In genomic region chr7:25181331-25181790, GRCm38 (mm10) we compare ENCODE assay signal across 9 mouse cellular contexts. TPM values are rescaled to one million over a fixed set of nuclear protein-coding genes. Genes with fewer than 3 reads are reported as not detected.
DNase-seq lines count a peak whose midpoint lies in the region; ATAC-seq and TF ChIP-seq lines count a peak whose summit lies in the region.
"Had no signal": no experiment of that assay in that cellular context is flagged by ENCODE, and none has a peak within 500 bp of the region (broad histone marks: within the 10 kb centered on the region; RNA-seq: fewer than 3 reads in every experiment).

No protein-coding gene starts in this region.

- TF ChIP-seq CTCF in G1E (IDR thresholded peaks at IDR 0.05; ENCODE audit: low read depth, low read length) = peak; percentile 23; the same call in 1 of the 2 replicates
- peak; percentile 47 for TF ChIP-seq CTCF in cortical plate, adult 2 months (IDR thresholded peaks at IDR 0.05; ENCODE audit: extremely low read depth, insufficient read depth, low read length)

- TF ChIP-seq POLR2A in cortical plate, adult 2 months (IDR thresholded peaks at IDR 0.05; ENCODE audit: extremely low read depth, insufficient read depth, low read length) = no peak

- H3K9me3 ChIP-seq in G1E (replicated peaks) = no peaks in the 10 kb centered on the region; the same call in 1 of the 2 replicates
- no peaks in the 10 kb centered on the region for H3K9me3 ChIP-seq in heart, embryonic 14.5 days (ENCODE audit: control insufficient read depth, low read length)
- no peaks in the 10 kb centered on the region for H3K9me3 ChIP-seq in limb, embryonic 11.5 days (ENCODE audit: control insufficient read depth, low read length)
- H3K9me3 ChIP-seq in midbrain, embryonic 11.5 days (ENCODE audit: control insufficient read depth, low read length) = no peaks in the 10 kb centered on the region
- H3K9me3 ChIP-seq in stomach, embryonic 16.5 days (replicated peaks; ENCODE audit: control insufficient read depth, low read length) = no peaks in the 10 kb centered on the region

- H3K36me3 ChIP-seq in G1E (replicated peaks) = no peaks in the 10 kb centered on the region
- no peaks in the 10 kb centered on the region for H3K36me3 ChIP-seq in heart, embryonic 14.5 days (ENCODE audit: control insufficient read depth, insufficient read depth, low read length)
- no peaks in the 10 kb centered on the region for H3K36me3 ChIP-seq in limb, embryonic 11.5 days (ENCODE audit: control insufficient read depth, insufficient read depth, low read length)
- no peaks in the 10 kb centered on the region for H3K36me3 ChIP-seq in midbrain, embryonic 11.5 days (ENCODE audit: control insufficient read depth, insufficient read depth, low read length)
- H3K36me3 ChIP-seq in stomach, embryonic 16.5 days (ENCODE audit: control insufficient read depth, insufficient read depth, low read length) = no peaks in the 10 kb centered on the region

- peak overlapping the region; percentile 18; the same call in 1 of the 2 replicates for H3K4me2 ChIP-seq in heart, embryonic 14.5 days (ENCODE audit: low read length)
- H3K4me2 ChIP-seq in limb, embryonic 11.5 days (ENCODE audit: low read depth, severe bottlenecking) = 0 out of 2 replicates have a peak overlapping the region, but pooled peaks have one; percentile 10
- H3K4me2 ChIP-seq in midbrain, embryonic 11.5 days = peak overlapping the region; percentile 41
- 0 out of 2 replicates have a peak overlapping the region, but pooled peaks have one; percentile 15 for H3K4me2 ChIP-seq in stomach, embryonic 16.5 days (ENCODE audit: low read depth, low read length)

- no peak for ATAC-seq in cerebellum, adult (ENCODE audit: insufficient number of reproducible peaks, low FRiP score, low TSS enrichment)
- no peak for ATAC-seq in G1E (ENCODE audit: extremely low read depth, insufficient number of reproducible peaks, low FRiP score, poor library complexity, severe bottlenecking)
- ATAC-seq in heart, embryonic 14.5 days (ENCODE audit: insufficient number of reproducible peaks, insufficient read depth, low FRiP score, low read depth) = no peak
- no peak for ATAC-seq in limb, embryonic 11.5 days (ENCODE audit: insufficient number of reproducible peaks, low FRiP score, low TSS enrichment, low read depth)
- ATAC-seq in midbrain, embryonic 11.5 days (ENCODE audit: low FRiP score) = no peak
- ATAC-seq in stomach, embryonic 16.5 days (ENCODE audit: insufficient read depth, low FRiP score) = peak; percentile 31; the same call in 1 of the 2 replicates

- WGBS in heart, embryonic 14.5 days = 2% methylated on average over 15 of the region's 15 CpGs
- 2% methylated on average over 15 of the region's 15 CpGs for WGBS in limb, embryonic 11.5 days
- WGBS in midbrain, embryonic 11.5 days = 2% methylated on average over 15 of the region's 15 CpGs
- 1% methylated on average over 15 of the region's 15 CpGs for WGBS in stomach, embryonic 16.5 days

- H3K27ac ChIP-seq in cortical plate, adult 2 months (ENCODE audit: insufficient read depth, low read length) = no peak overlapping the region
- no peak overlapping the region for H3K27ac ChIP-seq in heart, embryonic 14.5 days (replicated peaks in 1 of 2; ENCODE audit: control insufficient read depth in 1 of 2, insufficient read depth in 1 of 2, low read depth in 2 of 2, low read length in 2 of 2)
- no peak overlapping the region for H3K27ac ChIP-seq in limb, embryonic 11.5 days (replicated peaks; ENCODE audit: low read depth, low read length)
- no peak overlapping the region for H3K27ac ChIP-seq in midbrain, embryonic 11.5 days (ENCODE audit: low read depth, low read length)
- no peak overlapping the region for H3K27ac ChIP-seq in stomach, embryonic 16.5 days (ENCODE audit: low read length)
- H3K27ac ChIP-seq: macrophage had no signal

- no peak overlapping the region for H3K4me3 ChIP-seq in G1E (ENCODE audit: low read depth, low read length)
- H3K4me3 ChIP-seq in cortical plate, adult 2 months (ENCODE audit: insufficient read depth, low read length) = peak overlapping the region; percentile 8; the same call in 1 of the 2 replicates
- peak overlapping the region in 1 of 2 experiments; percentile 4; a peak in 1 of 4 replicates for H3K4me3 ChIP-seq in heart, embryonic 14.5 days (ENCODE audit: control insufficient read depth in 1 of 2, insufficient read depth in 1 of 2, low read depth in 1 of 2, low read length in 2 of 2)
- no peak overlapping the region for H3K4me3 ChIP-seq in limb, embryonic 11.5 days (ENCODE audit: low read depth, low read length)
- peak overlapping the region; percentile 6; the same call in 1 of the 2 replicates for H3K4me3 ChIP-seq in midbrain, embryonic 11.5 days (ENCODE audit: low read depth, low read length)
- no peak overlapping the region for H3K4me3 ChIP-seq in stomach, embryonic 16.5 days (replicated peaks; ENCODE audit: low read length)

- H3K27me3 ChIP-seq in G1E (ENCODE audit: insufficient read depth, low read length) = peaks cover 59% of the 10 kb centered on the region
- peaks cover 86% of the 10 kb centered on the region for H3K27me3 ChIP-seq in heart, embryonic 14.5 days (ENCODE audit: control insufficient read depth, insufficient read depth, low read length)
- peaks cover 67% of the 10 kb centered on the region for H3K27me3 ChIP-seq in limb, embryonic 11.5 days (ENCODE audit: control insufficient read depth, insufficient read depth, low read length)
- H3K27me3 ChIP-seq in midbrain, embryonic 11.5 days (ENCODE audit: control insufficient read depth, insufficient read depth, low read length) = peaks cover 40% of the 10 kb centered on the region
- peaks cover 78% of the 10 kb centered on the region for H3K27me3 ChIP-seq in stomach, embryonic 16.5 days (ENCODE audit: control insufficient read depth, insufficient read depth, low read length)

- H3K4me1 ChIP-seq in G1E (ENCODE audit: insufficient read depth, low read depth, low read length) = peaks cover 15% of the 10 kb centered on the region
- no peaks in the 10 kb centered on the region; the same call in 1 of the 2 replicates for H3K4me1 ChIP-seq in cortical plate, adult 2 months (ENCODE audit: control insufficient read depth, insufficient read depth, low read length)
- H3K4me1 ChIP-seq in heart, embryonic 14.5 days (ENCODE audit: control insufficient read depth in 2 of 2, insufficient read depth in 2 of 2, low read length in 2 of 2) = peaks cover 0 to 9% of the 10 kb centered on the region in 2 experiments; a peak in 1 of 4 replicates
- peaks cover 11% of the 10 kb centered on the region; the same call in 1 of the 2 replicates for H3K4me1 ChIP-seq in limb, embryonic 11.5 days (ENCODE audit: control insufficient read depth, insufficient read depth, low read length)
- H3K4me1 ChIP-seq in midbrain, embryonic 11.5 days (ENCODE audit: control insufficient read depth, insufficient read depth, low read length) = peaks cover 22% of the 10 kb centered on the region
- peaks cover 16% of the 10 kb centered on the region for H3K4me1 ChIP-seq in stomach, embryonic 16.5 days (ENCODE audit: control insufficient read depth, insufficient read depth, low read length)

- peak; percentile 51 for DNase-seq in cerebellum, adult 11-12 months
- DNase-seq in G1E (ENCODE audit: low spot score) = peak; percentile 26
- peak; percentile 58 for DNase-seq in limb, embryonic 11.5 days (ENCODE audit: low spot score)
- peak; percentile 95 for DNase-seq in midbrain, embryonic 11.5 days (ENCODE audit: low spot score, missing footprints)

- no peak overlapping the region for H3K9ac ChIP-seq in heart, embryonic 14.5 days (ENCODE audit: low read length)
- H3K9ac ChIP-seq in limb, embryonic 11.5 days (ENCODE audit: low read length) = no peak overlapping the region
- H3K9ac ChIP-seq in midbrain, embryonic 11.5 days (ENCODE audit: low read length) = 0 out of 2 replicates have a peak overlapping the region, but pooled peaks have one; percentile 22
- no peak overlapping the region for H3K9ac ChIP-seq in stomach, embryonic 16.5 days (ENCODE audit: low read length)

RNA-seq across cellular contexts. Expression of gene Pou2f2, which starts 1.8 kb away (rescaled TPM):
- total RNA-seq in G1E (2014; fragmentation: Nextera tagmentation) (0.38 and 1.6 TPM in 2 replicates), G1E (2017) (0.06 and 0.16 TPM in 2 replicates)
- polyA plus RNA-seq in G1E (2012) = 0.58 and 0.59 TPM in 2 replicates
- 10.5 and 10.7 TPM in 2 replicates for polyA plus RNA-seq in cortical plate, adult 2 months (2012; rRNA removed)
- polyA plus RNA-seq in heart, embryonic 14.5 days (2014; fragmentation: Nextera tagmentation; extraction: Ambion mirVana) = 0.50 and 0.71 TPM in 2 replicates
- polyA plus RNA-seq in limb, embryonic 11.5 days (2014; fragmentation: Nextera tagmentation; extraction: Ambion mirVana) = 3.9 and 6.2 TPM in 2 replicates
- 26.6 and 31.3 TPM in 2 replicates for polyA plus RNA-seq in midbrain, embryonic 11.5 days (2014; fragmentation: Nextera tagmentation; extraction: Ambion mirVana)
- 1.4 TPM in 2 replicates for polyA plus RNA-seq in stomach, embryonic 16.5 days (2015; fragmentation: Nextera tagmentation; extraction: Ambion mirVana)

RNA-seq across cellular contexts. Expression of gene Dedd2, which starts 39.1 kb away (rescaled TPM):
- total RNA-seq in G1E (2014; fragmentation: Nextera tagmentation) (4.6 and 13.1 TPM in 2 replicates), G1E (2017) (9.7 and 13.2 TPM in 2 replicates)
- polyA plus RNA-seq in G1E (2012) = 43.7 and 55.3 TPM in 2 replicates
- polyA plus RNA-seq in cortical plate, adult 2 months (2012; rRNA removed) = 22.7 and 25.7 TPM in 2 replicates
- 4.8 and 5.7 TPM in 2 replicates for polyA plus RNA-seq in heart, embryonic 14.5 days (2014; fragmentation: Nextera tagmentation; extraction: Ambion mirVana)
- 9.9 and 11.0 TPM in 2 replicates for polyA plus RNA-seq in limb, embryonic 11.5 days (2014; fragmentation: Nextera tagmentation; extraction: Ambion mirVana)
- polyA plus RNA-seq in midbrain, embryonic 11.5 days (2014; fragmentation: Nextera tagmentation; extraction: Ambion mirVana) = 6.9 and 7.7 TPM in 2 replicates
- polyA plus RNA-seq in stomach, embryonic 16.5 days (2015; fragmentation: Nextera tagmentation; extraction: Ambion mirVana) = 9.1 and 9.7 TPM in 2 replicates

RNA-seq across cellular contexts. Expression of gene Zfp526, which starts 39.9 kb away (rescaled TPM):
- 20.4 and 20.8 TPM in 2 replicates for total RNA-seq in G1E (2014; fragmentation: Nextera tagmentation)
- 8.8 and 9.9 TPM in 2 replicates for total RNA-seq in G1E (2017)
- 27.6 and 28.7 TPM in 2 replicates for polyA plus RNA-seq in G1E (2012)
- 7.4 and 8.0 TPM in 2 replicates for polyA plus RNA-seq in cortical plate, adult 2 months (2012; rRNA removed)
- polyA plus RNA-seq in heart, embryonic 14.5 days (2014; fragmentation: Nextera tagmentation; extraction: Ambion mirVana) = 2.3 and 2.4 TPM in 2 replicates
- 3.2 and 3.4 TPM in 2 replicates for polyA plus RNA-seq in limb, embryonic 11.5 days (2014; fragmentation: Nextera tagmentation; extraction: Ambion mirVana)
- 2.7 and 3.2 TPM in 2 replicates for polyA plus RNA-seq in midbrain, embryonic 11.5 days (2014; fragmentation: Nextera tagmentation; extraction: Ambion mirVana)
- polyA plus RNA-seq in stomach, embryonic 16.5 days (2015; fragmentation: Nextera tagmentation; extraction: Ambion mirVana) = 2.5 and 2.9 TPM in 2 replicates

RNA-seq across cellular contexts. Expression of gene Gsk3a, which starts 56.3 kb away (rescaled TPM):
- total RNA-seq in G1E (2014; fragmentation: Nextera tagmentation) (154 and 167 TPM in 2 replicates), G1E (2017) (38.9 and 41.6 TPM in 2 replicates)
- polyA plus RNA-seq in G1E (2012) = 107 and 113 TPM in 2 replicates
- 287 and 292 TPM in 2 replicates for polyA plus RNA-seq in cortical plate, adult 2 months (2012; rRNA removed)
- polyA plus RNA-seq in heart, embryonic 14.5 days (2014; fragmentation: Nextera tagmentation; extraction: Ambion mirVana) = 10.0 and 12.2 TPM in 2 replicates
- polyA plus RNA-seq in limb, embryonic 11.5 days (2014; fragmentation: Nextera tagmentation; extraction: Ambion mirVana) = 15.8 and 17.3 TPM in 2 replicates
- 12.8 and 14.6 TPM in 2 replicates for polyA plus RNA-seq in midbrain, embryonic 11.5 days (2014; fragmentation: Nextera tagmentation; extraction: Ambion mirVana)
- polyA plus RNA-seq in stomach, embryonic 16.5 days (2015; fragmentation: Nextera tagmentation; extraction: Ambion mirVana) = 5.7 and 6.3 TPM in 2 replicates

Comparison
In these comparisons a context has a peak if more than half of its experiments do, and no peak if none do; other contexts are left out.
1. DNase-seq: peak in every context shown above with its lines; median percentile 95 in midbrain, embryonic 11.5 days; 58 in limb, embryonic 11.5 days; 51 in cerebellum, adult 11-12 months; 26 in G1E.
2. H3K4me3 ChIP-seq: peak in cortical plate, adult 2 months (single experiment) and midbrain, embryonic 11.5 days (single experiment); none in G1E (single experiment), limb, embryonic 11.5 days (single experiment) and stomach, embryonic 16.5 days (single experiment).
3. Peak in every context shown above with its lines, with median percentiles within 50 percentile points of each other: H3K4me2 ChIP-seq.